Mouse (Mus musculus): ENCODE results near the gene Tmem179.

- TF ChIP-seq CTCF (IDR thresholded peaks at IDR 0.05; ENCODE audit: control insufficient read depth, insufficient read depth, low read length) (no peak), POLR2A (IDR thresholded peaks at IDR 0.05; ENCODE audit: borderline replicate concordance, control insufficient read depth, low read depth, low read length) (no peak)
Measured at GRCm38 (mm10) chr12:112541483-112542091, 25.0 kb upstream of the Tmem179 start.
